Mouse (Mus musculus) lung, postnatal 0 days (tissue): ENCODE measurements around the gene Clip1.

Experiments
- CTCF ChIP-seq: IDR thresholded peaks from 2 replicates; pipeline ENCODE4 v1.5.1; 2016; ENCODE audit warnings: antibody characterized with exemption, mild to moderate bottlenecking
- EP300 ChIP-seq: IDR thresholded peaks from 2 replicates; pipeline ENCODE4 v1.6.1; 2016; ENCODE audit warnings: antibody characterized with exemption, mild to moderate bottlenecking, control low read depth

DNA sequence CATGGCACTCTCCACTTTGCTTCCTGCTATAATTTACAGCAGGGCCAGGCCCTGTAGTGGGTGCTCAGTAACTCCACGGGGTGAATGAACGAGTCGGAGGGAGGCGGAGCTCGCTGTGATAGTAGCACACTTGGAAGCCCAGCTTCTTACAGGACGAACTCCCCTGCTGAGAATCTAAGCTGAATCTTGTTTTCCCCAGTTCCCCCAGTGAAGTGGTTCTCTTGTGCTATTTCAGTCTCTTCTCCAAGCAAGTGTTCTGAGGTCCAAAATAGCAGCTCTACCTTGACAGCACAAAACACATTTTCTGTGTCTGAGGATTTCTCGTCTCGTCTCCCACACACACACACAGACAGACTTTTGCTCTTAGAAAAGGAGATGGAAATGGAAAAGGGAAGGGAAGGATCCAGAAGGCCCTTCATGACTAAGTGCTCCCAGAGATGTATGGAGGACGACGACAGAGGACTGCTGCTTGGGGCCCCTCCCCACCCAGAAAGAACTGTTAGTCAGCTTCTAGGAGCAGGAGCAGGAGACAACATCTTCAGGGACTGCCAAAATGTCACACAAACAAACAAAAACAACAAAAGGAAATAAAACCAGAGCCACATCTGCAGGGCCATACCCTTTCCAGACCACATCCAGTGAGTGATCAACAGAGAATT is 90.7 kb downstream of the Clip1 start:
- no peak for TF ChIP-seq CTCF
- TF ChIP-seq EP300 = no peak
